Mouse (Mus musculus) megakaryocyte, embryonic 14.5 days (primary cell): ENCODE results near the gene Nrm. TPM values are rescaled to one million over a fixed set of nuclear protein-coding genes. Genes with fewer than 3 reads are reported as not detected.

Experiments used
- H3K27me3 ChIP-seq: replicated peaks from 2 replicates; pipeline ENCODE3; 2012; ENCODE audit warnings: inconsistent platforms
- H3K36me3 ChIP-seq: replicated peaks from 2 replicates; pipeline ENCODE3; 2012; ENCODE audit warnings: low read length, inconsistent platforms, mixed read lengths
- H3K4me1 ChIP-seq: 2 replicates; pipeline ENCODE4 v1.6.1; 2012; ENCODE audit warnings: inconsistent platforms
- H3K4me3 ChIP-seq: replicated peaks from 2 replicates; pipeline ENCODE3; 2012; ENCODE audit warnings: moderate library complexity, mild to moderate bottlenecking, inconsistent platforms
- H3K9me3 ChIP-seq: 2 replicates; pipeline ENCODE4 v1.6.1; 2012; ENCODE audit warnings: inconsistent platforms
- FLI1 ChIP-seq: IDR thresholded peaks from 2 replicates; pipeline ENCODE4 v1.6.1; 2012; ENCODE audit warnings: low read length, inconsistent platforms, mixed read lengths
- GATA1 ChIP-seq: IDR thresholded peaks from 3 replicates; pipeline ENCODE4 v1.6.1; 2012; ENCODE audit warnings: mixed read lengths, low read length, inconsistent platforms, borderline replicate concordance
- polyA plus RNA-seq: library from polyadenylated mRNA; stranded (reverse); fragments of >175 nt; gene quantifications from 2 replicates; pipeline ENCODE4 v1.2.3, GENCODE M21; 2012; ENCODE audit warnings: low replicate concordance; ENCODE audit not compliant: insufficient read depth

The Nrm gene
- polyA plus RNA-seq, 1 experiment, result 5.6 TPM

DNA sequence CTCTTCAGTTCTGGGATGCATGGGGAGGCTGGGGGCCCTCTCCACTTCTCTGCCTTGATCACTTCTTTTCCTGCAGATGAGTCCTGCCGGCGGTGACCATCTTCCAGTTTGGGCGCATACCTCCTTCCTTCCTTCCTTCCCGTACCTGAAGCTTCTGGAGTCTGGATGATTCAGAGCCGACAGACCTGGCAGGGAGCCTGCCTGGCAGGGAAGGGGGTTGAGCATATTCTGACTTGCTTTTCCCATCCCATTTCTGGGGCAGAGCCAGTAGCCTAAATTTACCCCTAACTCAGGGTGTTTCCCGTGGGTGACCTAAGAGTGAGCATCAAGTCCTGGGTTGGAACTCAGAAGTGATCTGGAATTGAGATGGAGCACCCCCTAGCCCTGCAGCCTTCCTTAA, 13.6 kb downstream of the Nrm start:
- Histone ChIP-seq H3K4me1 (peaks cover 53% of the 10 kb centered on the region), H3K27me3 (no peaks in the 10 kb centered on the region)

DNA sequence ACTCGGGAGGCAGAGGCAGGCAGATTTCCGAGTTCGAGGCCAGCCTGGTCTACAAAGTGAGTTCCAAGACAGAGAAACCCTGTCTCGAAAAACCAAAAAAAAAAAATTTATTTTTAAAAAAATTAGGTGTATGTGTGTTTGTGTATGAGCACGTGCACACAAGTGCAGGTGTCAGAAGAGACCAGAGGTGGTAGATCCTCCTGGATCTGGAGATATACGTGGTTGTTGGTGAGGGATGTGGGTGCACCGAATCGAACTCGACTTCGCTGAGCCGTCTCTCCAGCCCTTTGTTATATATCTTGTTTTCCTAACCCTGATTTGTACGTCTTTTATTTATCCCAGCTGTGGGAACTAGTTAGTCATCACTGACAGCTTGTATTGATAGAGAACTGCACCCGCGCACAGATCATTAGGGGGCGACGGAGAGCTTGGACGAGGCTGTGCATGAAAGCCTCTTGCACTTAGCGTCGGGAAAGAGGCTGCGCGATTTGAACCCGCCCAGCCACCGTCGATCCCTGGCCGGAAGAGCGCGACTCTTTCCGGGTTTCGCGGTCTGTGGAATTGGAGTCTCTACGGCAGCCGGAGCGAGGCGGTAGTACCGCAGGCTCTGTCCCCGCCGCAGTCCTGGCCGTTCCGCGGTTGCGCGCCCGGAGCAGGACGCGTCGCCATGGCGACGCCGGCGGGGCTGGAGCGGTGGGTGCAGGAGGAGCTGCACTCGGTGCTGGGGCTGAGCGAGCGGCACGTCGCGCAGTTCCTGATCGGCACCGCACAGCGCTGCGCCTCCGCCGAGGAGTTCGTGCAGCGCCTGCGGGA, 18.3 kb downstream of the Nrm start, which contains the start of gene Dhx16:
TSS of gene Dhx16 (plus strand) at position 575 of the 813 bp plus-strand sequence.
- TF ChIP-seq FLI1, result no peak
- no peak for TF ChIP-seq GATA1
- H3K27me3 ChIP-seq, result no peaks in the 10 kb centered on the region
- H3K36me3 ChIP-seq, result peaks cover 62% of the 10 kb centered on the region
- peaks cover 39% of the 10 kb centered on the region for H3K4me1 ChIP-seq
- peak within 1 kb of the TSS; percentile 98 for H3K4me3 ChIP-seq
- no peaks in the 10 kb centered on the region for H3K9me3 ChIP-seq

More for the DNA sequence above, 13.6 kb downstream of the Nrm start:
- Histone ChIP-seq H3K4me3 (no peak overlapping the region), H3K9me3 (no peaks in the 10 kb centered on the region), H3K36me3 (peaks cover 56% of the 10 kb centered on the region)
- TF ChIP-seq GATA1 (no peak), FLI1 (no peak)

DNA sequence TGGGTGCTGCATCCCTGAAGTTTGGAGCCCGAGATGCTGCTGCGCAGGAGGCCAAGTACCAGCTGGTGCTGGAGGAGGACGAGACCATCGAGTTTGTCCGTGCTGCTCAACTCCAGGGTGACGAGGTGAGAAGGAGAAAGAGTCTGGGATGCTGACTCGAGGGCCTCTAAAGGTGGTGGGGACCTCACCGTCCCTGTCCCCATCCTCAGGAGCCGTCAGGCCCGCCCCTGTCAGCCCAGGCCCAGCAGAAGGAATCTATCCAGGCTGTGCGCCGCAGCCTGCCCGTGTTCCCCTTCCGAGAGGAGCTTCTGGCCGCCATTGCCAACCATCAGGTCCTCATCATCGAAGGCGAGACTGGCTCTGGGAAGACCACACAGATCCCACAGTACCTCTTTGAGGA, 21.8 kb downstream of the Nrm start:
- no peaks in the 10 kb centered on the region for H3K27me3 ChIP-seq
- no peaks in the 10 kb centered on the region for H3K9me3 ChIP-seq
- peaks cover 70% of the 10 kb centered on the region for H3K36me3 ChIP-seq
- no peak overlapping the region for H3K4me3 ChIP-seq
- H3K4me1 ChIP-seq, result peaks cover 44% of the 10 kb centered on the region
- TF ChIP-seq GATA1 (no peak), FLI1 (no peak)

DNA sequence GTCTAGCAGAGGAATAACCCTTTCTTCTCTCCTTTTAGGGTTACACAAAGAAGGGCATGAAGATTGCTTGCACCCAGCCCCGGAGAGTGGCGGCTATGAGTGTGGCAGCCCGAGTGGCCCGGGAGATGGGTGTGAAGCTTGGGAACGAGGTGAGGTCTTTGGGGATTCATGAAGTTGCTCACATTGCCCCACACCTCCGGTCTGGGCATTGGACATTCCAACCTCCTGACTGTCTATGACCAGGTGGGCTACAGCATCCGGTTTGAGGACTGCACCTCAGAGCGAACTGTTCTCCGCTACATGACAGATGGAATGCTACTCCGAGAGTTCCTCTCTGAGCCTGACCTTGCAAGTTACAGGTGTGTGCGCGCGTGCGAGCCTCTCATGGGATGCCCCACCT, 22.7 kb downstream of the Nrm start:
- Histone ChIP-seq H3K4me3 (no peak overlapping the region), H3K9me3 (no peaks in the 10 kb centered on the region), H3K36me3 (peaks cover 79% of the 10 kb centered on the region), H3K27me3 (no peaks in the 10 kb centered on the region), H3K4me1 (peaks cover 46% of the 10 kb centered on the region)
- TF ChIP-seq GATA1, result no peak
- TF ChIP-seq FLI1, result no peak

DNA sequence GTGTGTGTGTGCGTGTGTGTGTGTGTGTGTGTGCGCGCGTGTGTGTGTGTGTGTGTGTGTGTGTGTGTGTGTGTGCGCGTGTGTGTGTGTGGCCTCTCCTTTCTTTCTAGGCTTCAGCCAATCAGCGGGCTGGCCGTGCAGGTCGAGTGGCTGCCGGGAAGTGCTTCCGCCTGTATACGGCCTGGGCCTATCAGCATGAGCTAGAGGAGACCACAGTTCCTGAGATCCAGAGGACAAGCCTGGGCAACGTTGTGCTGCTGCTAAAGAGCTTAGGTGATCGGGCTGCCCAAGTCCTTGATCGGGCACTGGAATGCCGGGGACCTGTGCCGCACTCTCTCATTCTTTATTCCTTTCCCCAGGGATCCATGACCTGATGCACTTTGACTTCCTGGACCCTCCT, 26.6 kb downstream of the Nrm start:
- H3K36me3 ChIP-seq, result peaks cover 98% of the 10 kb centered on the region

GRCm38 (mm10) chr17:35896781-35897643, 35.9 kb downstream of the Nrm start, which contains the start of gene 2310061I04Rik:
2310061I04Rik (minus strand) TSS chr17:35897431.
- Histone ChIP-seq H3K9me3 (no peaks in the 10 kb centered on the region), H3K27me3 (no peaks in the 10 kb centered on the region), H3K36me3 (peaks cover 64% of the 10 kb centered on the region), H3K4me3 (peak within 1 kb of the TSS; percentile 95), H3K4me1 (peaks cover 68% of the 10 kb centered on the region)
- TF ChIP-seq FLI1 (no peak), GATA1 (no peak)

More for the DNA sequence above, 26.6 kb downstream of the Nrm start:
- H3K4me1 ChIP-seq, result peaks cover 20% of the 10 kb centered on the region; the same call in 1 of the 2 replicates
- TF ChIP-seq GATA1, result no peak
- TF ChIP-seq FLI1, result no peak
- no peaks in the 10 kb centered on the region for H3K9me3 ChIP-seq
- no peak overlapping the region for H3K4me3 ChIP-seq
- H3K27me3 ChIP-seq, result no peaks in the 10 kb centered on the region

GRCm38 (mm10) chr17:35897644-35898573, 36.8 kb downstream of the Nrm start:
- Histone ChIP-seq H3K9me3 (no peaks in the 10 kb centered on the region), H3K36me3 (peaks cover 61% of the 10 kb centered on the region), H3K4me1 (peaks cover 73% of the 10 kb centered on the region), H3K4me3 (peak overlapping the region; percentile 95), H3K27me3 (no peaks in the 10 kb centered on the region)
- TF ChIP-seq GATA1, result no peak
- TF ChIP-seq FLI1, result no peak

DNA sequence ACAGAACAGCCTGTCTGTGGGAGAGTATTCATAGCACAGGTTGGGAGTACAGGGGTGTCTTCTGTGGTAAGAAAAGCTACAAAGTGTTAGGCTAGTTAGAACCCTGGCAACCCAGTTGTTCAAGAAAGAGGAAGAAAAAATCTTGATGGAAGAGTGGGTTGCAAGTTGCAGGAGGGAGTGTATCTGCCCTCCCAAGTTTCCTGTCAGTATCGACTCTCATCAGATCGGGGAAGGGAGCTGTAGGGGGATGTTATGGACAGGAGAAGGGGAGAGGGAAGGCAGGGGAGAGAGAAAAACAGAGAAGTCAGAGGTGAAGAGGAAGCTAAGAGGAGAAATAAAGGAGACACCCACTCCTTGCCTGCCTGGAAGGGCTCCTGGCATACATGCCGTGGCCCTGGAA, 39.5 kb downstream of the Nrm start:
- Histone ChIP-seq H3K4me3 (no peak overlapping the region), H3K9me3 (no peaks in the 10 kb centered on the region), H3K36me3 (peaks cover 61% of the 10 kb centered on the region), H3K4me1 (peaks cover 75% of the 10 kb centered on the region), H3K27me3 (no peaks in the 10 kb centered on the region)
- TF ChIP-seq GATA1 (no peak), FLI1 (no peak)

DNA sequence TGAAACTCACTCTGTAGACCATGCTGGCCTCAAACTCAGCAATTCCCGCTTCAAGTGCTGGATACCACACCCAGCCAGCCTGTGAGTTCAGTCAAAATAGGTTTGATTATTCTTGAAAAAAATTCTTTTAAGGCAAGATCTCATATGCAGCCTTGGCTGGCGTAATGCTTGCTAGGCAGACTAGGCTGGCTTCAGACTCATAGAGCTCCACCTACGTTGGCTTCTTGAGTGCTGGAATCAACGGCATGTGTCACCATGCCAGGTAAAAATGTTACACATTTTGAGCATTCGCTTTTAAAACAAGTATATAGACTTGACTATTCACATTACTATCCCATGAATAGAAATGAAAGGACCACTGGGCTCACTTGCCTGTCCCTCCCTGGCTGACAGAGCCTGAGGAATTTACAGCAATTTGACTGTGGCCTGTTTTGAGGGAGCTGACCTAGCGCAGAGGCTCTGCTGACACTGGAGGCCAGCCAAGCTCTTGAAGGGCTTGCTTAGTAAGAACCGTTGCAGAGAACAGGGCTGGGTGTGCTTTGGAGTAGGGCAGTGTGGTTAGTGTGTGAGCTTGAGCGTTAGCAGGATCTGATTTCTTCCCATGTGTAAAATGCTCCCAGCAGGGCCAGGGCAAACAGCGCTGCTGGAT, 42.3 kb downstream of the Nrm start:
- Histone ChIP-seq H3K4me1 (peaks cover 57% of the 10 kb centered on the region), H3K9me3 (no peaks in the 10 kb centered on the region), H3K27me3 (no peaks in the 10 kb centered on the region), H3K36me3 (peaks cover 75% of the 10 kb centered on the region), H3K4me3 (no peak overlapping the region)
- TF ChIP-seq FLI1 (no peak), GATA1 (no peak)
